Mouse (Mus musculus) G1E (cell line): Measurements from ENCODE around the gene 4930432K21Rik.

Source experiments
- CTCF ChIP-seq: IDR thresholded peaks from 2 replicates; pipeline ENCODE4 v1.5.1; 2012; ENCODE audit warnings: low read depth, low read length, inconsistent platforms, mixed read lengths
- POLR2AphosphoS5 ChIP-seq: IDR thresholded peaks from 2 replicates; pipeline ENCODE4 v1.6.1; 2012; ENCODE audit warnings: low read depth, low read length, inconsistent platforms; ENCODE audit not compliant: insufficient replicate concordance
- TAL1 ChIP-seq: conservative IDR thresholded peaks from 2 replicates; pipeline ENCODE4 v1.6.1; 2012; ENCODE audit warnings: low read depth, low read length, inconsistent platforms, mixed read lengths

- TF ChIP-seq CTCF = no peak
- no peak for TF ChIP-seq TAL1
- no peak for TF ChIP-seq POLR2AphosphoS5
Measured at GRCm38 (mm10) chr8:84207811-84208210, 60.0 kb downstream of the 4930432K21Rik start.
